Mouse (Mus musculus): ENCODE results near the gene B830017H08Rik. TPM values are rescaled to one million over a fixed set of nuclear protein-coding genes. Genes with fewer than 3 reads are reported as not detected.

Gene B830017H08Rik
- polyA plus RNA-seq, 1 experiment = not detected

- H3K27me3 ChIP-seq (ENCODE audit: control insufficient read depth, insufficient read depth, low read length) = no peaks in the 10 kb centered on the region
- no peak overlapping the region for H3K27ac ChIP-seq (ENCODE audit: insufficient read depth, low read length)
- DNase-seq (ENCODE audit: low read depth in 1 of 2, low spot score in 2 of 2) = no peak
- TF ChIP-seq CTCF (IDR thresholded peaks at IDR 0.05; ENCODE audit: extremely low read depth, insufficient read depth, insufficient read length, insufficient replicate concordance) (no peak), POLR2A (IDR thresholded peaks at IDR 0.05; ENCODE audit: low read depth, low read length) (no peak)
- no peaks in the 10 kb centered on the region; the same call in 1 of the 2 replicates for H3K36me3 ChIP-seq (ENCODE audit: control insufficient read depth, insufficient read depth, low read length)
- no peaks in the 10 kb centered on the region for H3K4me1 ChIP-seq (ENCODE audit: control insufficient read depth, insufficient read depth, insufficient read length)
- 88% methylated on average over 6 of the region's 6 CpGs for WGBS
- no peak overlapping the region for H3K4me3 ChIP-seq (ENCODE audit: extremely low read depth, insufficient read depth, insufficient read length)
These were observed 51.2 kb downstream of the B830017H08Rik start for GRCm38 (mm10) chr16:17884116-17884515.

Other genes starting within 250 kb of the B830017H08Rik start
- 4.3 and 5.1 TPM in 2 replicates for gene Slc7a4, start 249.9 kb upstream of the B830017H08Rik start, polyA plus RNA-seq (2012; rRNA removed)
- gene Smpd4, start 213.8 kb upstream of the B830017H08Rik start, polyA plus RNA-seq (2012; rRNA removed) = 42.5 and 44.6 TPM in 2 replicates
- gene Ccdc74a, start 186.7 kb upstream of the B830017H08Rik start, polyA plus RNA-seq (2012; rRNA removed) = 1.0 and 1.4 TPM in 2 replicates
- gene Med15, start 100.2 kb upstream of the B830017H08Rik start, polyA plus RNA-seq (2012; rRNA removed) = 110 and 117 TPM in 2 replicates
- 20.0 and 25.5 TPM in 2 replicates for gene Klhl22, start 73.5 kb upstream of the B830017H08Rik start, polyA plus RNA-seq (2012; rRNA removed)
- gene Scarf2, start 35.8 kb upstream of the B830017H08Rik start, polyA plus RNA-seq (2012; rRNA removed) = 27.6 and 40.8 TPM in 2 replicates
- gene Car15, start 5.2 kb downstream of the B830017H08Rik start, polyA plus RNA-seq (2012; rRNA removed) = 10.0 and 11.2 TPM in 2 replicates
- gene Gm20518, start 58.5 kb downstream of the B830017H08Rik start, polyA plus RNA-seq (2012; rRNA removed) = 1.4 and 1.7 TPM in 2 replicates
- gene Tssk1, start 61.1 kb downstream of the B830017H08Rik start, polyA plus RNA-seq (2012; rRNA removed) = 0.04 TPM in 1 of 2 replicates, not detected in the other
- 57.7 and 85.0 TPM in 2 replicates for gene Dgcr2, start 65.4 kb downstream of the B830017H08Rik start, polyA plus RNA-seq (2012; rRNA removed)
- gene Tssk2, start 65.5 kb downstream of the B830017H08Rik start, polyA plus RNA-seq (2012; rRNA removed) = not detected in 2 replicates
- gene Ess2, start 78.2 kb downstream of the B830017H08Rik start, polyA plus RNA-seq (2012; rRNA removed) = 19.3 and 22.7 TPM in 2 replicates
- not detected in 2 replicates for gene Gsc2, start 81.9 kb downstream of the B830017H08Rik start, polyA plus RNA-seq (2012; rRNA removed)
- gene Slc25a1, start 95.1 kb downstream of the B830017H08Rik start, polyA plus RNA-seq (2012; rRNA removed) = 46.1 and 59.0 TPM in 2 replicates
- not detected in 2 replicates for gene Vpreb2, start 147.3 kb downstream of the B830017H08Rik start, polyA plus RNA-seq (2012; rRNA removed)
- gene Dgcr6, start 219.7 kb downstream of the B830017H08Rik start, polyA plus RNA-seq (2012; rRNA removed) = 17.6 and 20.3 TPM in 2 replicates

Data from spleen, adult 2 months (tissue).